Mouse (Mus musculus) ES-Bruce4 (cell line): ENCODE results near the gene Tcf7l2. TPM values are rescaled to one million over a fixed set of nuclear protein-coding genes. Genes with fewer than 3 reads are reported as not detected.
A peak's percentile ranks its signal among the peaks of the same experiment; 100 is the strongest.

Experiments
- H3K27ac ChIP-seq: 2 replicates; pipeline ENCODE4 v1.5.1; 2012; ENCODE audit warnings: low read length, inconsistent platforms; ENCODE audit not compliant: insufficient read depth
- H3K27me3 ChIP-seq: 2 replicates; pipeline ENCODE4 v1.6.1; 2012; ENCODE audit warnings: mild to moderate bottlenecking, low read length, inconsistent platforms; ENCODE audit not compliant: control insufficient read depth, poor library complexity, insufficient read depth, severe bottlenecking
- H3K36me3 ChIP-seq: 2 replicates; pipeline ENCODE4 v1.6.1; 2012; ENCODE audit warnings: inconsistent platforms, mild to moderate bottlenecking, low read length, moderate library complexity; ENCODE audit not compliant: control insufficient read depth, poor library complexity, insufficient read depth, severe bottlenecking
- H3K4me1 ChIP-seq: one replicate; pipeline ENCODE4 v1.8.1; 2011; ENCODE audit warnings: low read length; ENCODE audit not compliant: control insufficient read depth, insufficient read depth
- H3K4me3 ChIP-seq: 2 replicates; pipeline ENCODE4 v1.5.1; 2011; ENCODE audit warnings: low read depth, mild to moderate bottlenecking, low read length
- H3K9ac ChIP-seq: 2 replicates; pipeline ENCODE4 v1.6.1; 2012; ENCODE audit warnings: low read depth, mild to moderate bottlenecking, inconsistent platforms; ENCODE audit not compliant: poor library complexity, severe bottlenecking
- H3K9me3 ChIP-seq: replicated peaks from 2 replicates; pipeline ENCODE4 v1.6.1; 2012; ENCODE audit warnings: mild to moderate bottlenecking, low read length, inconsistent platforms; ENCODE audit not compliant: control insufficient read depth, poor library complexity, insufficient read depth, severe bottlenecking
- CTCF ChIP-seq: IDR thresholded peaks from one replicate; pipeline ENCODE4 v1.8.1; 2011; ENCODE audit warnings: low read depth, low read length
- EP300 ChIP-seq: IDR thresholded peaks from 2 replicates; pipeline ENCODE4 v1.6.1; 2011; ENCODE audit warnings: low read depth, low read length; ENCODE audit not compliant: insufficient read depth
- POLR2A ChIP-seq: IDR thresholded peaks from one replicate; pipeline ENCODE4 v1.8.1; 2011; ENCODE audit warnings: low read length; ENCODE audit not compliant: insufficient read depth
- polyA plus RNA-seq: library from polyadenylated mRNA; stranded (reverse); fragments of >200 nt; gene quantifications from 2 replicates; pipeline ENCODE4 v1.2.4, GENCODE M21; 2011; ENCODE audit warnings: low read depth; ENCODE audit not compliant: missing spikeins, insufficient read depth, insufficient read length

Tcf7l2 gene
- polyA plus RNA-seq, 1 experiment, result 23.8 TPM

DNA sequence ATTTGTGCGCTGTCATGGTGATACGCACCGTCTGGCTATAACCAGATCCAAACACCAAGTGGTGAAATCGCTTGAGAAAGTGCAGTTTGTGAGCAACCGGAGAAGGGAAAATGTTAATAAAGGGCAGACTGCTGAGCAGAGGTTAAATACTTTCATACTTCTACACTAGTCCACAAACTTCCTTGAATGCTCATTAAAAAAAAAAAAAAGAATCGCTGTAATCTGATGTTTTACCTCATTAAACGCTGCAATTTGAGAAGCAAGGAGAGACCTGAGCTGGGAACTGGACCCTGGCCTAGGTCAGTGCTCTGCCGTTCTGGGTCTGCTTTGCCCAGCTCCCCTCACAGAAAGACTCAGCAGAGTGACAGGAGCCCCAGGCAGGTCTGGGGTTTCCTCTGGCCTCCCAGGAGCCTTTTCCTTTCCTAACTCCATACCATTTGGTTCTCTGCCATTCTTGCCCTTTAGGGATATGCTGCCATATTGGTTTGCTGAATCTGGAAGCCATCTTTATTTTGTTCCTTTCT lies 33.5 kb upstream of the Tcf7l2 start:
- no peaks in the 10 kb centered on the region for H3K27me3 ChIP-seq
- H3K9me3 ChIP-seq, result no peaks in the 10 kb centered on the region
- TF ChIP-seq EP300 (no peak), POLR2A (no peak), CTCF (no peak)
- peaks cover 6% of the 10 kb centered on the region for H3K4me1 ChIP-seq
- no peak overlapping the region for H3K27ac ChIP-seq
- no peak overlapping the region for H3K9ac ChIP-seq
- H3K4me3 ChIP-seq, result no peak overlapping the region
- no peaks in the 10 kb centered on the region for H3K36me3 ChIP-seq

DNA sequence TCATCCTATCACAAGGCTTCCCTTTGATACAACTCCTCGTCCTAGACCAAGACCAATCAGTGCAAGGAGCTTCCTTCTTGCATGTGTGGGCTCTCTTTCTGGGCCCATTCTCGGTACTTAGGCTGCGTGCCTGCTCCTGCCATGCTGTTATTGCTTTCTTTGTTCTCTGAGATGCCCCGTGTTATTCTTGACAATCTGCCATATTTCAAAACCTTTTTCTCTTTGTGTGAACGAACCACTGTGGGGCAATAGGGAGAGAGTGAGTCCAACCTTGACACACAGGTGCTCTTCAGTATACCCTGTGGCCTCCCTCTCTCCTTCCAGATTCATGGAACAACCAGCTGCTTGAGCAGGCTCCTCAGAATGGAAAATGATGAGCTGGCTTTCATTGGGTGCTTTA lies 30.8 kb upstream of the Tcf7l2 start:
- no peak overlapping the region for H3K27ac ChIP-seq
- no peak overlapping the region for H3K9ac ChIP-seq
- no peak for TF ChIP-seq POLR2A
- no peak for TF ChIP-seq CTCF
- no peak for TF ChIP-seq EP300

DNA sequence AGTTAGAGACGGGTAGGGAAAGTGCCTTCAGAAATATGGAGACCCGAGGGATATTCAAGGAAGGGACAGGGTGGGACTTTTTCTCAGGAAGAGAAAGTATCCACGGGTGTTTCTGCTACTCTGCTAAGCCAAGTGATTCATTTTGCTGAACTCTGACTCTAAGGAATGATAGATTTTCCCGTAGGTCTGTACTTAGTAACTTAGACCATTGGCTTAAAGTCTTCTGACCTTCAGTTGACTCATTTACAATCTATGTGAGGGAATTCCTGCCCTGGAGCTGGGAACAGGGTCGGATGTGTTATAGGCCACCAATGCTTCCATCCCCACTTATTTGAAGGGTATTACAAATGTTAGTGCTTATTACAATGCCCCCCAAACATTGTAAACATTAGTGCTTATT lies 29.9 kb upstream of the Tcf7l2 start:
- H3K9ac ChIP-seq, result no peak overlapping the region
- no peak overlapping the region for H3K4me3 ChIP-seq
- no peak for TF ChIP-seq POLR2A
- TF ChIP-seq CTCF, result no peak
- TF ChIP-seq EP300, result no peak
- H3K9me3 ChIP-seq, result no peaks in the 10 kb centered on the region
- H3K27me3 ChIP-seq, result no peaks in the 10 kb centered on the region
- H3K36me3 ChIP-seq, result no peaks in the 10 kb centered on the region
- 0 out of 2 replicates have a peak overlapping the region, but pooled peaks have one; percentile 95 for H3K27ac ChIP-seq
- H3K4me1 ChIP-seq, result peaks cover 9% of the 10 kb centered on the region

More for the DNA sequence above, 30.8 kb upstream of the Tcf7l2 start:
- H3K4me3 ChIP-seq, result no peak overlapping the region
- H3K9me3 ChIP-seq, result no peaks in the 10 kb centered on the region
- H3K27me3 ChIP-seq, result no peaks in the 10 kb centered on the region
- H3K36me3 ChIP-seq, result no peaks in the 10 kb centered on the region
- peaks cover 6% of the 10 kb centered on the region for H3K4me1 ChIP-seq

DNA sequence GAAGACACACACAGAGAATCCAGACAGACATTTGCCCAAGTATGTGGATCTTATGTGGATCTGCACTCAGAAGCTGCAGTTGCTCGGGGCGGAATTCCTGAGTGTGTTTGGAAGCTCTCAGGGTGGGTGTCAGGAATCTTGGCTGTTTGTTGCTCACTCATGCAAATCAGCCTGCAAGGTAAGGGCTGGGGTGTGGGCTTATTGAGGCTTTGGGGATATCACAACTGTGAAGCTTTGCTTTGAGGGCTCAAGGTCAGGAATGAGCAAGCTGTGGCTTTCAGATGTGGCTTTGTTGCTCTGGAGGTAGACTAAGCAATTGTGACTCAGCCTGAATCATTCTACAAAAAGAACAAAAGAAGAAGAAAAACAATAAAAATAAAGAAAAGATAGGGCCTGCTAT lies 28.9 kb upstream of the Tcf7l2 start:
- Histone ChIP-seq H3K4me3 (no peak overlapping the region), H3K36me3 (no peaks in the 10 kb centered on the region), H3K4me1 (peaks cover 11% of the 10 kb centered on the region), H3K27me3 (no peaks in the 10 kb centered on the region), H3K27ac (peak overlapping the region; percentile 95), H3K9ac (no peak overlapping the region), H3K9me3 (no peaks in the 10 kb centered on the region)
- TF ChIP-seq POLR2A, result no peak
- TF ChIP-seq EP300, result peak; percentile 97
- TF ChIP-seq CTCF, result no peak

DNA sequence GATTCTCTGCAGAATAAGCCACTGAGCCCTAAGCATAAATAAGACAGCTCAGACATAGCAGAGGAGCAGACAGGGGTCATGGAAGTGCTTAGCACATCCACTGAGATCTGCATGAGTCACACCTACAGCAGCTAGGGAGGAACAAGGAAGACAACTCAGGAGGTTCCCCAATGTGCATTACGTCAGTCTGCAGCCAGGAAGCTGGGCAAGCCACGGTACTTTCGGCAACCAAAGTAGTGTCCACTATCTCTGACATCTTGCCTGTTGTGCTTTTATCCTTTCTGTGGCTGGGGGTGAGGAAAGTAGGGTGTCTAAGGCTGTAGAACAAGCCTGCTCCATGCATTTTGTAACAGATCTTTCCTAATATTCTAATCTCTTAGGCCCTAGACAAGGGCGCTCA lies 27.6 kb upstream of the Tcf7l2 start:
- Histone ChIP-seq H3K4me3 (peak overlapping the region; percentile 22), H3K9me3 (no peaks in the 10 kb centered on the region), H3K4me1 (peaks cover 14% of the 10 kb centered on the region), H3K27ac (peak overlapping the region; percentile 95), H3K27me3 (no peaks in the 10 kb centered on the region), H3K36me3 (no peaks in the 10 kb centered on the region), H3K9ac (0 out of 2 replicates have a peak overlapping the region, but pooled peaks have one; percentile 26)
- no peak for TF ChIP-seq EP300
- no peak for TF ChIP-seq POLR2A
- TF ChIP-seq CTCF, result no peak

DNA sequence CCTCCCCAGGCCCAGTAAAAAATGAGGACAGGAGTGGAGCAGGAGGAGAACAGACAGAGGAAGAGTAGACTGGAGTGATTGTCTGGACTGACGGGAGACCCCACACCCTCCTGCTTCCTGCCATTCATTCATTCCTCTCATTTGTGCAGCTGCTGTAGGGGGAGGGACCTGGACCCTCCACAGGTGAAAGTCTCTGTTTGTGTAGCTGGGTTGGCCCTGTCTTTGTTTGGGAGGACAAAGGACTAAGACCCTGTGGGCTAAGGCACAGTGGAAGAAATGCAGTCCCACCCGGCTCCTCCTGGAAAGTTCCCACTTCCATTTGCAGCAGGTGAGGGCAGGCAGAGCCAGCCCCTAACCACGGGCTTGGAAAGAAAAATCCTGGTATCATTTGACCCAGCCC lies 27.0 kb upstream of the Tcf7l2 start:
- Histone ChIP-seq H3K4me1 (peaks cover 14% of the 10 kb centered on the region), H3K4me3 (peak overlapping the region; percentile 22), H3K36me3 (no peaks in the 10 kb centered on the region), H3K9ac (0 out of 2 replicates have a peak overlapping the region, but pooled peaks have one; percentile 26), H3K27ac (peak overlapping the region; percentile 95), H3K27me3 (no peaks in the 10 kb centered on the region), H3K9me3 (no peaks in the 10 kb centered on the region)
- TF ChIP-seq EP300 (peak; percentile 98), POLR2A (no peak), CTCF (no peak)
